In the genomic region with DNA sequence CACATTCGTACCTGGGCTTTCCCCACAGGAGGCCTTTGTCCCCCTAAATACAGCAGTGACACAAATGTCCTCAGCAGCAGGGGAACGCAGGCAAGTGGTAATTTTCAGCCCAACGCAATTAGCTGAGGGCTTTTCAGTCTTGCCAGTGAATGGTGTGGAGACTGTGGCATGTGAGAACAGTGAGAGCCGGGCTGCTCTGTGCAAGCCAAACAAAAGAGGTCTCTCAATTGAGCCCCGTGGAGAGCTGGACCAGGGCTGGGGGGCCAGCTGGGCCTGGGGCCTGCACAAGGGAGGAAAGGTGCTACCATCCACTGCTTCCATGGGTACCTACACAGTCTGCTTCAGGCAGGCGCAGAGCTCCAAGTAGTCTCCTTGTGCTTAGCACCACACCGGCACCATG, we compare ENCODE assay signal across 14 mouse cellular contexts. TPM values are rescaled to one million over a fixed set of nuclear protein-coding genes. Genes with fewer than 3 reads are reported as not detected.
DNase-seq lines count a peak whose midpoint lies in the region; ATAC-seq lines count a peak whose summit lies in the region.
"Had no signal": no experiment of that assay in that cellular context is flagged by ENCODE, and none has a peak within 500 bp of the region (broad histone marks: within the 10 kb centered on the region; RNA-seq: fewer than 3 reads in every experiment).

No protein-coding gene starts in this region.

- peak; percentile 60 for ATAC-seq in forebrain, embryonic 15.5 days (replicated peaks)
- ATAC-seq in midbrain, embryonic 13.5 days = peak; percentile 53; the same call in 1 of the 2 replicates

- H3K27me3 ChIP-seq in heart, embryonic 10.5 days (ENCODE audit: insufficient read depth, poor library complexity, severe bottlenecking) = peaks cover 3% of the 10 kb centered on the region; the same call in 1 of the 2 replicates
- H3K27me3 ChIP-seq in forebrain, embryonic 15.5 days = peaks cover 45% of the 10 kb centered on the region
- peaks cover 27% of the 10 kb centered on the region for H3K27me3 ChIP-seq in midbrain, embryonic 13.5 days
- H3K27me3 ChIP-seq: CH12.LX; heart, embryonic 13.5 days had no signal

- no peak overlapping the region for H3K9ac ChIP-seq in forebrain, embryonic 15.5 days (replicated peaks)
- H3K9ac ChIP-seq in midbrain, embryonic 13.5 days (replicated peaks) = no peak overlapping the region
- H3K9ac ChIP-seq: heart, embryonic 13.5 days; liver, embryonic 14.5 days had no signal

- peak overlapping the region; percentile 42; the same call in 1 of the 2 replicates for H3K27ac ChIP-seq in heart, embryonic 10.5 days
- H3K27ac ChIP-seq in forebrain, embryonic 15.5 days (replicated peaks) = no peak overlapping the region
- 0 out of 2 replicates have a peak overlapping the region, but pooled peaks have one; percentile 4 for H3K27ac ChIP-seq in midbrain, embryonic 13.5 days
- H3K27ac ChIP-seq: heart, embryonic 13.5 days; layer of hippocampus, adult 2 months; liver, embryonic 14.5 days had no signal

- DNase-seq in heart, embryonic 10.5 days (ENCODE audit: low spot score) = no peak
- no peak for DNase-seq in heart, adult 18-20 months
- DNase-seq in embryo, embryonic 9.5 days (ENCODE audit: extremely low spot score) = peak; percentile 34
- DNase-seq in frontal cortex, postnatal 14 days (ENCODE audit: low spot score in 2 of 2) = no peak
- no peak for DNase-seq in kidney, postnatal 4 days
- DNase-seq in layer of hippocampus, postnatal 14 days (ENCODE audit: low spot score in 2 of 2) = no peak
- DNase-seq: gastrocnemius, postnatal 14 days; right cerebral cortex, postnatal 14 days had no signal

- H3K4me1 ChIP-seq in heart, embryonic 10.5 days = peaks cover 41% of the 10 kb centered on the region
- H3K4me1 ChIP-seq in forebrain, embryonic 15.5 days = peaks cover 15% of the 10 kb centered on the region
- H3K4me1 ChIP-seq in midbrain, embryonic 13.5 days (replicated peaks) = peaks cover 13% of the 10 kb centered on the region

- no peaks in the 10 kb centered on the region for H3K36me3 ChIP-seq in heart, embryonic 10.5 days
- H3K36me3 ChIP-seq in forebrain, embryonic 15.5 days = no peaks in the 10 kb centered on the region
- no peaks in the 10 kb centered on the region for H3K36me3 ChIP-seq in midbrain, embryonic 13.5 days

- 40% methylated on average over 7 of the region's 7 CpGs for WGBS in heart, embryonic 10.5 days
- 5% methylated on average over 7 of the region's 7 CpGs for WGBS in forebrain, embryonic 15.5 days
- 18% methylated on average over 7 of the region's 7 CpGs for WGBS in midbrain, embryonic 13.5 days

- no peaks in the 10 kb centered on the region for H3K9me3 ChIP-seq in heart, embryonic 10.5 days
- H3K9me3 ChIP-seq in forebrain, embryonic 15.5 days = no peaks in the 10 kb centered on the region
- no peaks in the 10 kb centered on the region for H3K9me3 ChIP-seq in midbrain, embryonic 13.5 days
- H3K9me3 ChIP-seq: heart, embryonic 13.5 days had no signal

- H3K4me3 ChIP-seq in heart, embryonic 10.5 days = no peak overlapping the region
- no peak overlapping the region for H3K4me3 ChIP-seq in forebrain, embryonic 15.5 days
- H3K4me3 ChIP-seq in midbrain, embryonic 13.5 days (replicated peaks) = no peak overlapping the region
- H3K4me3 ChIP-seq: heart, embryonic 13.5 days; layer of hippocampus, adult 2 months had no signal

- no peak overlapping the region for H3K4me2 ChIP-seq in forebrain, embryonic 15.5 days (replicated peaks)
- H3K4me2 ChIP-seq in midbrain, embryonic 13.5 days (replicated peaks) = no peak overlapping the region
- H3K4me2 ChIP-seq: heart, embryonic 13.5 days had no signal

RNA-seq across cellular contexts. Expression of gene Gm17018, which starts 47.1 kb away (rescaled TPM):
- 32.5 and 35.0 TPM in 2 replicates for polyA plus RNA-seq in heart, embryonic 10.5 days (2016; fragmentation: Nextera tagmentation; extraction: Ambion mirVana)
- total RNA-seq in heart, adult 18-20 months (2021) = 10 to 100 TPM; 19.8 to 19.9 TPM
- 43.4 and 46.9 TPM in 2 replicates for polyA plus RNA-seq in forebrain, embryonic 15.5 days (2015; fragmentation: Nextera tagmentation; extraction: Ambion mirVana)
- polyA plus RNA-seq in midbrain, embryonic 13.5 days (2015; fragmentation: Nextera tagmentation; extraction: Ambion mirVana) = 50.0 and 57.1 TPM in 2 replicates
- total RNA-seq in layer of hippocampus, postnatal 14 days (2021) = 10 to 100 TPM; 55.2 to 55.4 TPM

RNA-seq across cellular contexts. Expression of gene Poll, which starts 47.1 kb away (rescaled TPM):
- 19.2 and 19.4 TPM in 2 replicates for polyA plus RNA-seq in heart, embryonic 10.5 days (2016; fragmentation: Nextera tagmentation; extraction: Ambion mirVana)
- 10 to 100 TPM; 10.3 to 10.4 TPM for total RNA-seq in heart, adult 18-20 months (2021)
- 14.6 and 15.5 TPM in 2 replicates for polyA plus RNA-seq in forebrain, embryonic 15.5 days (2015; fragmentation: Nextera tagmentation; extraction: Ambion mirVana)
- polyA plus RNA-seq in midbrain, embryonic 13.5 days (2015; fragmentation: Nextera tagmentation; extraction: Ambion mirVana) = 15.8 and 16.6 TPM in 2 replicates
- 1 to 10 TPM; 7.5 to 8.0 TPM for total RNA-seq in layer of hippocampus, postnatal 14 days (2021)

RNA-seq across cellular contexts. Expression of gene Fbxw4, which starts 52.6 kb away (rescaled TPM):
- polyA plus RNA-seq in heart, embryonic 10.5 days (2016; fragmentation: Nextera tagmentation; extraction: Ambion mirVana) = 5.5 and 6.0 TPM in 2 replicates
- total RNA-seq in heart, adult 18-20 months (2021) = 10 to 100 TPM; 26.9 to 31.0 TPM
- polyA plus RNA-seq in forebrain, embryonic 15.5 days (2015; fragmentation: Nextera tagmentation; extraction: Ambion mirVana) = 5.0 and 5.4 TPM in 2 replicates
- polyA plus RNA-seq in midbrain, embryonic 13.5 days (2015; fragmentation: Nextera tagmentation; extraction: Ambion mirVana) = 3.8 and 5.5 TPM in 2 replicates
- 10 to 100 TPM; 31.9 to 32.1 TPM for total RNA-seq in layer of hippocampus, postnatal 14 days (2021)
